Mouse (Mus musculus) liver, embryonic 16.5 days (tissue): ENCODE measurements around the gene St8sia1. TPM values are rescaled to one million over a fixed set of nuclear protein-coding genes. Genes with fewer than 3 reads are reported as not detected.

ENCODE experiments used
- ATAC-seq: fragments of 200-750 bp; cut with Nextera tagmentation; 2 replicates; pipeline ENCODE4 v1.8.0; 2017; ENCODE audit warnings: low read depth, mild to moderate bottlenecking, moderate number of reproducible peaks, moderate library complexity
- H3K27ac ChIP-seq: fragments of 300-500 bp; sonication (generic); 2 replicates; pipeline ENCODE4 v1.5.1; 2014; ENCODE audit warnings: mild to moderate bottlenecking, low read length
- H3K27me3 ChIP-seq: fragments of 300-500 bp; sonication (generic); 2 replicates; pipeline ENCODE4 v1.6.1; 2014; ENCODE audit warnings: low read depth, low read length, mixed read lengths; ENCODE audit not compliant: control insufficient read depth, insufficient read depth
- H3K36me3 ChIP-seq: fragments of 300-500 bp; sonication (generic); 2 replicates; pipeline ENCODE4 v1.6.1; 2014; ENCODE audit warnings: mild to moderate bottlenecking; ENCODE audit not compliant: control insufficient read depth, insufficient read depth
- H3K4me1 ChIP-seq: fragments of 300-500 bp; sonication (generic); 2 replicates; pipeline ENCODE4 v1.6.1; 2014; ENCODE audit warnings: low read depth, low read length, mixed read lengths; ENCODE audit not compliant: control insufficient read depth
- H3K4me2 ChIP-seq: fragments of 300-500 bp; sonication (generic); 2 replicates; pipeline ENCODE4 v1.6.1; 2014; ENCODE audit warnings: low read depth, low read length, mixed read lengths
- H3K4me3 ChIP-seq: fragments of 300-500 bp; sonication (generic); 2 replicates; pipeline ENCODE4 v1.5.1; 2014; ENCODE audit warnings: low read depth, mild to moderate bottlenecking, low read length
- H3K9ac ChIP-seq: fragments of 300-500 bp; sonication (generic); 2 replicates; pipeline ENCODE4 v1.6.1; 2014; ENCODE audit warnings: low read depth, low read length
- H3K9me3 ChIP-seq: fragments of 300-500 bp; sonication (generic); replicated peaks from 2 replicates; pipeline ENCODE4 v1.6.1; 2016; ENCODE audit warnings: low read length; ENCODE audit not compliant: control insufficient read depth
- WGBS: fragments of 180-500 bp; shearing (Covaris S2); extraction: QIAGEN DNeasy Blood & Tissue Kit; methylation state at CpG from one replicate; pipeline ENCODE4 v1.1.7; 2014; ENCODE audit not compliant: insufficient replicate concordance; 5-methylcytosine and 5-hydroxymethylcytosine counted together
- polyA plus RNA-seq: library from polyadenylated mRNA; unstranded; fragments of >200 nt; fragmentation: Nextera tagmentation; extraction: Ambion mirVana; gene quantifications from 2 replicates; pipeline ENCODE4 v1.2.1, GENCODE M21; 2015

Gene St8sia1
- polyA plus RNA-seq, 1 experiment from 2014 or later, result 0.05 TPM

- Histone ChIP-seq H3K4me1 (peaks cover 5% of the 10 kb centered on the region), H3K9ac (no peak overlapping the region), H3K27me3 (no peaks in the 10 kb centered on the region), H3K27ac (no peak overlapping the region), H3K4me2 (no peak overlapping the region), H3K4me3 (no peak overlapping the region), H3K9me3 (no peaks in the 10 kb centered on the region), H3K36me3 (no peaks in the 10 kb centered on the region)
- WGBS, result 61% methylated on average over 15 of the region's 15 CpGs
- ATAC-seq, result no peak
Observed at GRCm38 (mm10) chr6:142795655-142796441, 168.4 kb downstream of the St8sia1 start.

- H3K4me3 ChIP-seq, result no peak overlapping the region
- H3K9ac ChIP-seq, result no peak overlapping the region
- peaks cover 5% of the 10 kb centered on the region for H3K4me1 ChIP-seq
- H3K4me2 ChIP-seq, result no peak overlapping the region
- no peaks in the 10 kb centered on the region for H3K27me3 ChIP-seq
- no peak for ATAC-seq
- no peaks in the 10 kb centered on the region for H3K9me3 ChIP-seq
- no peak overlapping the region for H3K27ac ChIP-seq
- H3K36me3 ChIP-seq, result no peaks in the 10 kb centered on the region
- WGBS, result 79% methylated on average over 9 of the region's 9 CpGs
Observed at GRCm38 (mm10) chr6:142795087-142795486, 169.2 kb downstream of the St8sia1 start.

- ATAC-seq, result no peak
- Histone ChIP-seq H3K27me3 (no peaks in the 10 kb centered on the region), H3K36me3 (no peaks in the 10 kb centered on the region), H3K9ac (no peak overlapping the region), H3K4me2 (no peak overlapping the region), H3K4me1 (no peaks in the 10 kb centered on the region), H3K9me3 (no peaks in the 10 kb centered on the region), H3K4me3 (no peak overlapping the region), H3K27ac (no peak overlapping the region)
- 61% methylated on average over 7 of the region's 7 CpGs for WGBS
Observed at GRCm38 (mm10) chr6:142793468-142793867, 170.8 kb downstream of the St8sia1 start.

GRCm38 (mm10) chr6:142792241-142792968 lies 171.8 kb downstream of the St8sia1 start:
- no peaks in the 10 kb centered on the region for H3K27me3 ChIP-seq
- no peak for ATAC-seq
- no peak overlapping the region for H3K4me2 ChIP-seq
- H3K4me3 ChIP-seq, result no peak overlapping the region
- no peak overlapping the region for H3K9ac ChIP-seq
- WGBS, result 20% methylated on average over 13 of the region's 13 CpGs
- no peaks in the 10 kb centered on the region for H3K4me1 ChIP-seq
- H3K36me3 ChIP-seq, result no peaks in the 10 kb centered on the region
- no peaks in the 10 kb centered on the region for H3K9me3 ChIP-seq
- no peak overlapping the region for H3K27ac ChIP-seq

- no peaks in the 10 kb centered on the region for H3K27me3 ChIP-seq
- H3K9ac ChIP-seq, result no peak overlapping the region
- H3K36me3 ChIP-seq, result no peaks in the 10 kb centered on the region
- no peak overlapping the region for H3K4me3 ChIP-seq
- no peak for ATAC-seq
- H3K4me2 ChIP-seq, result no peak overlapping the region
- H3K27ac ChIP-seq, result no peak overlapping the region
- 78% methylated on average over 10 of the region's 10 CpGs for WGBS
- H3K9me3 ChIP-seq, result no peaks in the 10 kb centered on the region
- no peaks in the 10 kb centered on the region for H3K4me1 ChIP-seq
Observed at GRCm38 (mm10) chr6:142789736-142790135, 174.5 kb downstream of the St8sia1 start.

GRCm38 (mm10) chr6:142788042-142788987 lies 175.9 kb downstream of the St8sia1 start:
- no peak; the same call in 1 of the 2 replicates for ATAC-seq
- no peak overlapping the region for H3K27ac ChIP-seq
- H3K4me2 ChIP-seq, result no peak overlapping the region
- no peaks in the 10 kb centered on the region for H3K4me1 ChIP-seq
- H3K9me3 ChIP-seq, result no peaks in the 10 kb centered on the region
- H3K36me3 ChIP-seq, result no peaks in the 10 kb centered on the region
- no peak overlapping the region for H3K4me3 ChIP-seq
- WGBS, result 58% methylated on average over 18 of the region's 18 CpGs
- no peak overlapping the region for H3K9ac ChIP-seq
- H3K27me3 ChIP-seq, result no peaks in the 10 kb centered on the region

- H3K9me3 ChIP-seq, result no peaks in the 10 kb centered on the region
- no peaks in the 10 kb centered on the region for H3K4me1 ChIP-seq
- H3K27me3 ChIP-seq, result no peaks in the 10 kb centered on the region
- no peak overlapping the region for H3K4me2 ChIP-seq
- no peak overlapping the region for H3K9ac ChIP-seq
- ATAC-seq, result no peak
- no peak overlapping the region for H3K27ac ChIP-seq
- no peaks in the 10 kb centered on the region for H3K36me3 ChIP-seq
- H3K4me3 ChIP-seq, result no peak overlapping the region
- 79% methylated on average over 21 of the region's 21 CpGs for WGBS
Observed at GRCm38 (mm10) chr6:142786106-142786505, 178.1 kb downstream of the St8sia1 start.

GRCm38 (mm10) chr6:142785343-142785742 lies 178.9 kb downstream of the St8sia1 start:
- Histone ChIP-seq H3K4me2 (no peak overlapping the region), H3K4me1 (no peaks in the 10 kb centered on the region), H3K27me3 (no peaks in the 10 kb centered on the region), H3K36me3 (no peaks in the 10 kb centered on the region), H3K9me3 (no peaks in the 10 kb centered on the region), H3K4me3 (no peak overlapping the region), H3K27ac (no peak overlapping the region), H3K9ac (no peak overlapping the region)
- WGBS, result 19% methylated on average over 4 of the region's 4 CpGs
- ATAC-seq, result peak; percentile 41; the same call in 1 of the 2 replicates
